Mouse (Mus musculus) c-Kit-positive CD71-positive TER-119-positive erythroid progenitor cells, embryonic 14.5 days (primary cell): ENCODE measurements around the gene Hcn2.

ENCODE experiments used
- DNase-seq: peaks from one replicate; pipeline ENCODE4 v3.0.0-alpha.2; 2013; ENCODE audit warnings: low spot score

Hcn2 gene

DNA sequence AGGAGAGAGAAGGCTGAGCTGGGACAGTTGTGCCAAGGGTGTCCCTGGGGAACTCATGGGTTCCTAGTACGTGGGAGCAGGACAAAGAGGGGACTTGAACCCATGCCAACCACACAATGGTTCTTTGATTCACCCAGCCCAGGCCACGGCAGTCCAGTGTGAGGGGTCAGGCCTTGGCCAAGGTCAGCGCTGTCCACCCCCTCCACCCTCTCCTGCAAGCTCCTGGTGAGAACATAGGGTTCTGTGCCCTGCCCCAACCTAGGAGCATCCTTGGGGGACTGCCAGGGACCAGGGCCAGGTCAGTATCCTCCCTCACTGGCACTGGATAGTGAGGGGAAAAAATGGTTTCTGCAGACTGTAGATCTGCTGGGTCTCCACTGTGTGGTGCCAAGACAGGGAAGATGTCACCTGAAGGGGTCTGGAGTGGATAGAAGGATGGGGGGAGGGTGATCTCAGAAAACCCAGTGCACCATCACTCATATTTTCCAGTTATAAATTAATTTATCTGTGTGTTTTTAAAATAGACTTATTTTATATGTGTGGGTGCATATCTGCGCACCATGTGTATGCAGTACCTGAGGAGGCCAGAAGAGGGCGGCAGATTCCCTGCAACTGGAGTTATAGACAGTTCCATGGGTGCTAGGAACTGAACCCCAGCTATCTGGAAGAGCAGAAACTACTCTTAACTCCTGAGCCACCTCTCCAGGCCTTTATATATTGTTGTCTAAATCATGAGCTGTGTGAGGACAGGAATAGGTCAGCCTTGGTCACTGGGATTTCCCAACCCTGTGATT is 58.2 kb downstream of the Hcn2 start:
- DNase-seq, result no peak

DNA sequence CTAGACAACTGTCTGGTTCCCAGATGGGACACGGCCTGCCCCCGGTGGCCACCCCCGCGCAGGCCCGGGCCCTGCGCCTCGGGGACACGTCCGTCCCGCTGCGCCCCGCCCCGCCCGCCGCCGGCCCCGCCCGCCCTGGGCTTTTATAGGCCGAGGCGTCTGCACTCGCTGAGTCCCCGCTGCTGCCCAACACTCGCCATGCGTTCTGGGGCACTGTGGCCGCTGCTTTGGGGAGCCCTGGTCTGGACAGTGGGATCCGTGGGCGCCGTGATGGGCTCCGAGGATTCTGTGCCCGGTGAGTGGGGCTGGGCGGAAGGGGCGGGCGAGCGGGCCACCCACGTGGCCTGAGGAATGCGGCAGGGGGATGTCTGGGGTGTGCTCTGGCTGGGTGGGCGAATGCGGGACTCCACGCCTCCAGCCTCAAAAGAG is 60.7 kb downstream of the Hcn2 start, which contains the start of gene Fstl3:
TSS of gene Fstl3 (plus strand) at position 170 of the 429 bp plus-strand sequence.
- DNase-seq, result no peak

DNA sequence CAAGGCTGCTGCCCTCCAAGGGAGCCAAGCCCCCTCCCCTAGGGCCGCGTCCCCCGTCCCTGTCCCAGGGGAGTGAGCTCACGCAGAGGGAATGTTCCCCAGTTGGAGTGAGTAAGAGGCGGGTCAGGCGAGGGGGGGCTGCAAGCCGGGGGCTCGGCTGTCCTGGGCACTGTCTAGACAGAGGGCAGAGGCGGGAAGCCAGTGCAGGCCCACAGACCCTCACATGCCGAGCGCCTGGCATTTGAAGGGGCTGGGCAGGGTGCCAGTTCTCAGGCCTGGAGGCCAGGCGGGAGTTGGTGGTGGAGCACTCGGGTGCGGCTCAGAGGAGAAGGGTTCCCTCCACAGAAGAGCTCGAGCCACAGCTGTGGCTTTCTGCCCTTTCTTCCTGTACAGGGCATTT is 61.6 kb downstream of the Hcn2 start:
- no peak for DNase-seq

- no peak for DNase-seq
Measured at GRCm38 (mm10) chr10:79779193-79779592, 62.8 kb downstream of the Hcn2 start.

DNA sequence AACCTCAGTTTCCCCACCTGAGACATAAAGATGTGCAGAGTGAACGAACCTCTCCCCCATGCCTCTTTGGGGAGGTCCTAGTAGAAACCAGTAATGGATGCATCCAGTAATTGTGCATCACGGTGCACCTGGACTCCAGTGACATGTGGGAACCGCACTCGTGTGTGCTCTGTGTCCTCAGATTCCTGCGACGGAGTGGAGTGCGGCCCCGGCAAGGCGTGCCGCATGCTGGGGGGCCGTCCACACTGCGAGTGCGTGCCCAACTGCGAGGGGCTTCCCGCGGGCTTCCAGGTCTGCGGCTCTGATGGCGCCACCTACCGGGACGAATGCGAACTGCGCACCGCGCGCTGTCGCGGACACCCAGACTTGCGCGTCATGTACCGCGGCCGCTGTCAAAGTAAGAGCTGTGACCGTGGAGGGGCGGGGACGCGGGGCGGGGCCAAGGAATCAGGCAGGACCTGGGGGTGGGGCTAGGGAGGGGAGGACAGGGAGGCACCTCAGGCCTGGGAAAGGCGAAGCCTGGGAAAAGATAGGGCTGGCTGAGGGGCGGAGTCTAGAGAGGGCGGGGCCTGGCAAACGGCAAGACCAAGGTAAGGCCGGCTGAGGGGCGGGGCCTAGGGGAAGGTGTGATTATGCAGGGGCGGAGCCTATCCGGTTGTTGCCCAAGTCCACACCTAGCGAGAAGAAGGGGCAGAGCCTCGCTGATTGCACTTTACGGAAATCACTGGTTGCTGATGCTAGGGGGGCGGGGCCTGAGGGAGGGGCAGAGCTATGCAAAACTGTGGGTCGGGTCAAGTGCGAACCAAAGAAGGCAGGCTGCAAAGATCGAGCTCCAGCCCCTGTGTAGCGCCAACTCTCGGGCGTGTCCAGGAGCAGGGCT is 63.6 kb downstream of the Hcn2 start:
- DNase-seq, result peak; percentile 93

- DNase-seq, result peak; percentile 67
Measured at GRCm38 (mm10) chr10:79780664-79781015, 64.2 kb downstream of the Hcn2 start.

- DNase-seq, result no peak
Measured at GRCm38 (mm10) chr10:79781139-79781538, 64.7 kb downstream of the Hcn2 start.

DNA sequence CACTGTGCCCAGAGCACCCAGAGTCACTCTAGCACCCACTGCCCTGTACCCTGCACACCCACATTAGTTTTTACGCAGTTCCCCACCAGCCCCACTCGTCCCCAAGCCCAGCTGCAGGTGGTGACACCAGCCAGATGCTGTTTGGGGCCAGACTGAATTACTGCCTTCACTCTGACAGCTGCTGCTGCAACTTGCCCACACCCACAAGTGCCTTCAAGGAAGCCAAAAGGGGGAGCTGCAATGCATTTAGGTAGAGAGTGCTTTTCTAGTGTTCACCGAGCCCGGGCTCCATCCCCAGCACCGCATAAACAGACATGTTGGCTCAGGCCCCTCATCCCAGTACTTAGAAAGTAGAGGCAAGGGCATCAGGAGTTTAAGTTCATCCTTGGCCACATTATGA is 65.5 kb downstream of the Hcn2 start:
- no peak for DNase-seq

DNA sequence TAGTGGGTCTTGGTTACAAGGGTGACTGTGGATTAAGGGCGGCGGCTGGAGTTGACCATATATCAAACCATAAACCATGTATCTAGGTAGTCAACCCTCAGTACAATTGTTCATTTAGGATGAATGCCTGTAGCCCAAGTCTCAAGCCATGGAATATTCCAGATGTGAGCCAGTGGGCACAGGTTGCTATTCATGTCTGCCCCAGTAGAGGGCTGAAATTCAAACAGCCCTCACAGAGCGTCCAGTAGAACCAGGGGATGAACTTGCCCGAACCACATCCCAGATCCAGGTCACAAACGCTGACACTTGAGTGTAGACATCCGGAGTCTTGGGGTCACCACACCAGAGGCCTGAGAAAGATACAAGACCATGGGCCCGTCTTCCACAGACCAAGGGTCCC is 66.6 kb downstream of the Hcn2 start:
- DNase-seq, result no peak

- peak; percentile 53 for DNase-seq
Measured at GRCm38 (mm10) chr10:79783920-79784800, 67.7 kb downstream of the Hcn2 start.
